Mouse (Mus musculus) fat pad, adult 2 months (tissue): ENCODE results near the gene Fam172a.

Source experiments
- DNase-seq: peaks from one replicate; pipeline ENCODE4 v3.0.0-alpha.2; 2011; ENCODE audit warnings: low read depth, low spot score; ENCODE audit errors: extremely low read depth

Fam172a gene

DNA sequence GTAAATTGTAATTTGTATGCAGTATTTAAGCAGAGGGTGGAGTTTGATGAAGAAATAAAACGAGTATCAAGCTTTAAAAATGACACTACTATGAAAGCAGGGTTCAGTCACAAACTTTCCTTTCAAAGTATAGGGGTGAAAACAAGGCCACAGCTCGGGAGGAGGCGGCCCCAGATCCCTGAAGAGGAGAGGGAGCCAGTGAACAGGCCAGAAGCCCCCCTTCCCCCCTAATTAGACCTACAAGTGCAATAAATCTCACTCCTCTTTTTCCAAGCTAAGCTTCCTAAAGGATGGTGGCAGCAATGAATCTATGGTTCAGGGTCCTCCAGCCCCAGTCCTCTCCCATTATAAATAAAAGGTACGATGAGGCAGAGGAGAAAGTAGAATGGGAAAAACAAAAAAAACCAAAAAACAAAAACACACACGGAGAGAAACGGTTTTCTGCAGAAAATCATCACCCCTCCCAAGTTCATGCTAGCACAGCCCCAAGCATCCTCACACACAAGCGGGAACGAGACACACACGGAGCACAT lies 495.5 kb downstream of the Fam172a start:
- DNase-seq = no peak

DNA sequence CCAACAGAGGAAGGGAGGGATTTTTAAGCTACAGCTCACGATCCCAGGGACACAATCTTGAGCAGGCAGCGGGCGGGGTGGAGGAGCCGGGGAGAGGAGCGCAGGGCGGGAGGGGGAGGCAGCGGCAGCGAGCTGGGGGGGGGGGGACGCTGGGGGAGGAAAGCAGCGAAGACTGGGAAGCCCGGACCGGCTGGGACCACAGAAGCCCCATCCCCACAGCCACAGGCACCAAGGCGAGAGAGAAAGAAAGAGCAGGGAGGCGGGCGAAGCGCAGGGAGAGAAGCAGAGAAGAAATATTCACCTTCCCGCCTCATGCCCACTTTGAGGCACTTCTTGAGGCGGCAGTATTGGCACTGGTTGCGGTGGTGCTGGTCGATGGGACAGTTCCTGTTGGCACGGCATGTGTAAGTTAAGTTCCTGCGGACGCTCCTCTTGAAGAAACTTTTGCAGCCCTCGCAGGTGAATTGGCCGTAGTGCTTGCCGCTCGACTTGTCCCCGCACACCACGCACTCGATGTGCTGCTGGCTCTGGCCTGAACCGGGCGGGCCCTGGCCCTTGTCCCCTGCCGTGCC lies 496.1 kb downstream of the Fam172a start:
- no peak for DNase-seq

DNA sequence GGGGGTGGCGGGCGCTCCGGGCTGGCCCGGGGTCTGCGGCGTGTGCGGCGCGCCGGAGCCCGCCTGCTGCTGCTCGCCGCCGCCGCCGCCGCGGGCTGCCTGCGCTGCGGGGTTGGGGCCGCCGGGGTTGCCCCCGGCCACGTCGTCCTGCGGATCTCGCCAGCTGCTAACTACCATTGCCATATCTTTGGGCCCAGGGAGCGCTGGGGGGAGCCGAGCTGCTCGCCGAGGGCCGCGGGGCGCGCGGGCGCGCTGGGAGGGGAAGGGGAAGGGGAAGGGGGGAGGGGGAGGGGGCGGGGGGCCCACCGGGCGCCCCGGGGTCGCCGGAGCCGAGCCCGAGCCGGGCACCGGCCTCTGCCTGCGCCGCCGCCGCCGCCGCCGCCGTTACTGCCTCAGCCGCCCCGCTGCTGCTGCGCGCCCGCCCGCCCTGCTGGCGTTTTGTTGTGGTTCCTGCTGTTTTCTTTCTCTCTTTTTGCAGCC lies 496.6 kb downstream of the Fam172a start:
- no peak for DNase-seq

DNA sequence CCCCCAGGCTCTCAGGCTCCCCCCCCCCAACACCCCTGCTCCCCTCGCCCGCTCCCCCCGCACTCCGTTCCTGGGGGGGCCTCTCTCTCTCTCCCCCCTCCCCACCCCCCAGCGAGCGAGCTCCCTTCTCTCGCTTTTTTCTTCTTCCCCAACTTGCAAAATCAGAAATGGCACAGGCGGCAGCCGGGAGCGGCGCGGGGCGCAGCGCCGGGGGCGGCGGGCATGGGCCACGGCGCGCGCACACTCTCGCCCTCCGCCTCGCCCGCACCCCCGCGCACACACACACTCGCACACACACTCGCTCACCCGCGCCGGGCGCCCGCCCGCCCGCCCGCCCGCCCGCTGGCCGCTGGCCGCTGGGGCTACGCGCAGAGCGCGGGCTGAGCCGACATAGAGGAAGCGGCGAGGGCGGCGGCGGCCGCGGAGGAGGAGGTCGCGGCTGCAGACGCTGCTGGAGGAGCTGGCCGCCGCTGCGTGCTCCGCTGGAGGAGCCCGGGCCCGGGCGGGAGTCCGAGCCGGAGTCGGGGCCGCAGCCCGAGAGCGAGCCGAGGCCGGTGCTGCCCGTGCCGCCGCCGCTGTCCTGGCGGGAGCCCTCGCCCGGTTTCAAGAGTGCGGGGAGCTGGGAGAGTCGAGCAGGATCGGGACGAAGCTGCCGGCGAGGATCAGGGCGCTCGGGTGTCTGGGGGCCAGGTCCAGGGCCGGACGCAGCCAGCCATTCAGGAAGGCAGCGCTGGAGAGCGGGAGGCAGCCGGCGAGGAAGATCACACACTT lies 497.2 kb downstream of the Fam172a start:
- no peak for DNase-seq

DNA sequence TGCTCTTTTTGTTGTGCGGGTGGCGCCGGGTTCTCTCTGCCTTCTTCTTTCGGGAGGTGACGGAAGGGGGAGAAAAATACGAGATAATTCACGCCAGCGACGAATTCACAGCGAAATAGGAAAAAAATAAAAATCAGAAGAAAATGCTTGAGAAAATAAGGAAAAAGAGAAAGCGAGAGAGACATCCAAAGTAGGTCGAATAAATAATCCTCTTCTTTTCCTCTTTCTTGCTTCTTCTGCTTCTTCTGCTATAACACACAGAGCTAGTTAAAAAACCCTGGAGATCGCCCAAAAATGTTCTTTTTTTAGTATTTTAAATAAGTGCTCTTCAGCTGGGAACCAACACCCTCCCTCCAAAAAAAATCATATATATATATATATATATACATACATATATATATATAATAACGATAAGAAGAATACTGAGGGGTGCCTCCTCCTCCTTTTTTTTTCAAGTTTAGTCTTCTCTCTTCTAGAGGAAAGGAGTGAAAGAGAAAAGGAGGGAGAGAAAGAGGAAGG lies 497.9 kb downstream of the Fam172a start, which contains the start of gene Nr2f1:
Gene Nr2f1, minus strand, starts transcription at position 116 of the 519 bp plus-strand sequence.
- no peak for DNase-seq

DNA sequence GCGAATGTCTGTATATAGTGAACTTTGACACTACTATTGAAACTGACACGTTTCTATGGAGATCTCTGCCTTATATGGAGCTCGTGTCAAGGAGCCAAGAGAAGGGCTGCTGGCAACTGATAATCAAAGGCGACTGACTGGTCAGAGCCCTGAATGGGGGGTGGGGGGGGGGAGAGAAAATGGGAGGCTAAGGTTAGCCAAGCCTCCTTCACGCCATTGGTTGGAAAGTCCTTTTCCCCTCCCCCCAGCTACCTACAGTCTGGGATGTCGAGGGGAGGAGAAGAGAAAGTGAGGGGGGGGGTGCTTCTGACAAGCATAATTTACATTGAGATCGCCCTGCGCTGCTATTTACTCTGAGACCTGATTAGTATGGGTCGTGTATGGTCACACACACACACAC lies 498.6 kb downstream of the Fam172a start:
- DNase-seq = no peak

DNA sequence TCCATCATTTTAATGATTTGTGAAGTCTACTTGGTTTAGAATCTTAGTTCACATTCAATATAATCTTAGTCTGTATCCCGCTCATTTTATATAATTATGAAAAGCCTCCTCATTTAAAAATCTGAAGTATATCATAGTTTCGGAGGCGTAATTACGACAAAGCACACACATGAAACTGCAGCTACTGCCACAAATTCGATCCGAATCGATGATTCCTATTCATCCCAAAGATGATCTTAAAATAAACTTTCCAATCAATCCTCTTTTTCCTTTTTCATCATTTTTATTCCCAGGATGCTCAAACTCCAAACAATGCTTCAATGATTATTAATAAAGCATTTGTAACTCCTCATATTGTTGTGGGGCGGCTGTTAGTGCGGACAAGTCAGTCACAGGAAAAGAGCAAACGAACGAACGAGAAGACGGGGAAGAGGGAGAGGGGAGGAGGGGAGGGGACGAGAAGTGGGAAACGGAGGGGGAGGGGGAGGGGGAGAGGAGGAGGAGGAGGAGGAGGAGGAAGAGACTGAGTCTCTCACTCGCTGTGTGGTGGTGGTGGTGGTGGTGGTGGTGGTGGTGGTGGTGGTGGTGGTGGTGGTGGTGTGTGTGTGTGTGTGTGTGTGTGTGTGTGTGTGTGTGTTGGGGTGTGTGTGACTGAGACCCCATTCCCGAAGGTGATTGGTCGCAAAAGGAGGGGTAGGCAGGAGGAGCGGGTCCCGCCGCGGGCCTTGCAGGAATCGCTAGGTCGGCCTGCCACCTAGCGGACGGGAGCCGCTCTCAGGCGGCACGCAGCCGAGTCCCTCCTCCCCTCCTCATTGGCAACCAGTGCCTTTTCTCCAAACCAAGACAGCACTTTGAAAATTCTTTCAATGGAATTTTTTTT lies 499.4 kb downstream of the Fam172a start:
- DNase-seq = no peak

DNA sequence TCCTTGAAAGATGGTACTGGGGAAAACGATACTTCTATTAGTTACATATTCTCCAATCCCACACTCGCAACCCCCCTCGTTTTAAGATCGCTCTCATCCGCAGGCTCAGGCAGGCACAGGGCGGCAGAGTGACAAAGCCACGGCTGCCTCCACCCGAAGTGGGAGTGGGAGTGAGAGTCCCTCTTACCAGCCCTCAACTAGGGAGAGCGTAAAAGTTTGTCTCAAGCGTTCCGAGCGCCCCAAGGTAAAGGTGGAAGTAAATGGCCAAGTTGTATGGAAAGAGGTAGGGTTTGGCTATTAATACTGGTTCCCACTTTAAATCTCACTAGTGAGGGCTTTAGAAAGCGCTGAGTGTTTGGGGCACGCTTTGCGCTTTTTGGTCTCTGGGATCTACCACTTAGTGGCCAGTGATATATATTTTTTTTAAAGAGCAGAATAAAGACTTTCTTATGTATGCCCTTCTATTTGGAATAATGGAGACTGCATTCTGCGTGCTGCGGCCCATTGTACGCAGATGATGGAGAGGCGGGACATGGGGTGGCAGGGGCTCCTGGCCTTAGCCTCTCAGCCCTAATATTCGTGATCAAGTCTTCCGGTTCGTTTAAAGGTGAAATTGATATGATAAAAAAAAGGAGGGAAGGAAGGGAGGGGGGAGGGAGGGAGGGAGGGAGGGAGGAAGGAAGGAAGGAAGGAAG lies 500.2 kb downstream of the Fam172a start:
- no peak for DNase-seq

DNA sequence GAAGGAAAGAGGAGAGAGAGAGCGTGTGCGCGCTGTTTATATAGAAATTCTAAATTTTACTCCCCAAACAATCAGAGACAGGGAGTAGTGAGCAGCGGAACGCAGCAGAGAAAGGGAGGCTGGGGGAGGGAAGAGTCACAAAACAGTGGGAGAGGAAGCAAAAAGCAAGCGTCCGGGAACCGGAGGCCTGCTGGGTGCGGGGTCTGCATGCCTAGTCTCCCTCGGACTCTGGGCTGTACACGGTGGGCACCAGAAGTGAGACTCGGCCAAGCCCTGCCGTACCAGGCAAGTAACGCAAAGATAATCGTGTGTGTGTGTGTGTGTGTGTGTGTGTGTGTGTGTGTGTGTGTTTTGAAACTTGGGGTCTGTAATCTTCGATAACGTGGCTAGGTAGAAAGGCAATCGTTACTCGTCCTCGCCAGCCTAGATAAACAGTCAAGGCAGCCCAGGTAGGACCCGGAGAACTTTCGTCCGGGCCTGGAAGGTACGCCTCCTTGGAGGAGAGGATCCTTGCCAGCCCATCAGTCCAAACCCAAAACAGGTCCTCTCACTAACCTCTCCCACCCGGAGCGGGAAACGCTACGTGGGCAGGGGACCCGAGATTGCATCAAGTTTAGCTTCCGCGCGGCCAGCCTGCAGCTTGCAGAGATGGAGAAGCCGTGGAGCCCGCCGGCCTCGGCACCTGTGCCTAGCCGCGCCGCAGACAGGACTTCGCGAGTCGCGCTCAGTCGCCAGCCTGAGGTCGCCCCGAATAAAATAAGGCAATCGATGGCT lies 500.9 kb downstream of the Fam172a start:
- DNase-seq = no peak

DNA sequence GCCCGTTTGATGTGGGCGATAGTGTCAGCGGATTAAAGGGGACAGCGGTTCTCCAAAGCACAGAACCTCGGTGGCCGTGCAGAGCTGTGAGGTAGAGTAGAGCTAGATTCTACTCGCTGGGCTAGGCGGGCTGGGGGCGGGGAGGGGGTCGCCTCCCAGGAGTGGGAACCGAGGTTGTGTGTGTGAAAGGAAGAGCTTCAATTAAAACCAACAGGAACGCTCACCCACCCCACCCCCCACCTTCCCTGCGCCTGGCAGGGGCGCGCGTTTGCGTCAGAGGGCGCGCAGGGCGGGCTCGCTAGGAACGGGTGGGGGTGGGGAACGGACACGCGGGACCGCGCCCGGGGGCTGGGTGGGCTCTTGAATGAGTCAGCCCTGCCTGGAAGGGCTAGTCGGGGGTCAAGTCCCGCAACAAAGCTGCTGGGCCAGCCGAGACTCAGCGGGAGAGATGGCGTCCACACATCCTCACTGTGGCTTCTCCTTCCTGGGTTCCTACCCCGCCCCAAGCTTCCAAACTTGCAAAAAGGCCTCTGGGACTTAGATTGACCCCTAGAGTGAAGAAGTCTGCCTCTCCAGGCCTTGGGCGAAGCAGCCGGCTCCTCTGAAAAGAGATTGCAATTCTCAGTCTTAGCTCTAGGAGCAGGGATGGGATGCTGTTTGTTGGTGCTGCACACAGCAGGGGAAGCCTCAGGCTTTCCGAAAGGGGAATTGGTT lies 501.7 kb downstream of the Fam172a start:
- no peak for DNase-seq

DNA sequence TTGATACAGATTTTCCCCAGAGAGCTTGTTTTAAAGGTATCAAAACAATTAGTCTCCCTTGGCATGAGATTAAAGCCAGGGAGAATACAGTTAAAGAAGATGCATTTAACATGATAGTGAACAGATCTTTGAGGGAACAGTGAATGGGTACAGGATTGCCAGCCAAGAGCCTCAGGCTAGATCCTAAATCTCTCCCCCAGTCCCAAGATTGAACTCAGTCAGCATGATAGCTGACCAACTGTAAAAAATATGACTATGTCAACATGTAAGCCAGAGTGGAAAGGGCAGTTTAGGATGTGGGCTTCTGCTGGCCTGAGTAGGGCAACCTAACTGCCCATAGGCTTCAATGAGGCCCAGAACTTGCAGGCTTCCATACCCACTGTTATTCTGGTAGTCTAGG lies 503.6 kb downstream of the Fam172a start:
- DNase-seq = no peak

DNA sequence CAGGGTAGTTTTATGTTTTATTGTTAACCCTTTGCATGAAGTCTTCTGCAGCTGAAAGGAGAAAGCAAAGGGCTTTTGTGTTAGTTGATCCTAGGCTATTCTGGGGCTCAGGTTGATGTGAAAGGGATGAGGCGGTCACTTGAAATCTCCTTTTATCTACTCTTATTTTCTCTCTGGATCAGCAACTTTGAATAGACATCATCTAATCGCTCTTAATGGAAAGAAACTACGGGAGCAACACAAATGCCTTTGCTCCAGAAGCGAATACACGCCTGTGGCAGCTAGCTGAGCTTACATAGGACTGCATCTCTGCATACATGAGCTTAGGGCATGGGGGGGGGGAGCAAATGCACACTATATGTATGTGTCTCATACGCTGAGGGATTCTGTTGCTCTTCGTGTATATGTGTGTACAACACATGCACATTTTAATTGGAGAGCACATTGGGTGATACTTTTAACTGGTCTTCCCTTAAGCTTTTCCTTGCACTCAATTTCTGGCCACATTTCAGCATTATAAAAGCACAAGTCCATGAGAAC lies 505.1 kb downstream of the Fam172a start:
- DNase-seq = no peak

DNA sequence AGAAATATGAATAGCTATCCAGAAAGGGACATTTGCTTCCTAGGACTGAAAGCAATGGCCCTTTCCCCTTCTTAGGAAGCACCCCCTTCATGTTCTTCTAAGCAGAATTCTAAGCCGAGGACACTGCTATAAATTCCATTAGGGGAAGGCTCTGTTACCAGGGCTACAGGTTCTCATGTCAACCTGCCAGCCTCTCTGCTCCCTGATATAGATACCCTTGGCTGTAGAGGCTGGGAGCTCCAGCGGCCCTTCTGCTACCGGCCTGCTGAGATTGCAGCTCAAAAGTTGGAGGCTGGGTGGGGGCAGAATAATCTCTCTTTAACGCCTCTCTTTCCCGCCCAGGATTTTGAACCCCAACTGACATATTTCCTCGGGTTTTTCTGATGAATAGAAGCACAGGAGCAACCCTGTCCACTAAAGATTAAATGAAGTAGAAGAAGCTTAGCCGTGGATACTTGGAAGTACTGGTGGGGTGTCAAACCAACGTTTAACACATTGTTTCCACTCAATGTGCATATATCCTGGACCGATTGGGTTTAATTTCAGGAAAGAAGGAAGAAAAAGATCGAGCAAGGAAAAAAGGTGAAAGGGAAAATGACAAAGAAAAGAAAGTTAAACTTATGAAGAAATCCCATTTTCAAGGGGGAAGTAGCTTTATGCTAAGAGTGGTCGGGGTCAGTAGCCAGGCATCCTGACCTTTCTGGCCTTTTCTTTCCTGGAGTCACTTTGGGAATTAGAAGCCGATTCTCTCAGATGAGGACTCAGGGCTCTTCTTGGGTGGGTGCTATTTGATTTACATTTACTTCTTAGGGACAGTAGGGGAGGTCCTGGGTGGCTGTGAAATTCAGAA lies 506.2 kb downstream of the Fam172a start:
- no peak for DNase-seq

DNA sequence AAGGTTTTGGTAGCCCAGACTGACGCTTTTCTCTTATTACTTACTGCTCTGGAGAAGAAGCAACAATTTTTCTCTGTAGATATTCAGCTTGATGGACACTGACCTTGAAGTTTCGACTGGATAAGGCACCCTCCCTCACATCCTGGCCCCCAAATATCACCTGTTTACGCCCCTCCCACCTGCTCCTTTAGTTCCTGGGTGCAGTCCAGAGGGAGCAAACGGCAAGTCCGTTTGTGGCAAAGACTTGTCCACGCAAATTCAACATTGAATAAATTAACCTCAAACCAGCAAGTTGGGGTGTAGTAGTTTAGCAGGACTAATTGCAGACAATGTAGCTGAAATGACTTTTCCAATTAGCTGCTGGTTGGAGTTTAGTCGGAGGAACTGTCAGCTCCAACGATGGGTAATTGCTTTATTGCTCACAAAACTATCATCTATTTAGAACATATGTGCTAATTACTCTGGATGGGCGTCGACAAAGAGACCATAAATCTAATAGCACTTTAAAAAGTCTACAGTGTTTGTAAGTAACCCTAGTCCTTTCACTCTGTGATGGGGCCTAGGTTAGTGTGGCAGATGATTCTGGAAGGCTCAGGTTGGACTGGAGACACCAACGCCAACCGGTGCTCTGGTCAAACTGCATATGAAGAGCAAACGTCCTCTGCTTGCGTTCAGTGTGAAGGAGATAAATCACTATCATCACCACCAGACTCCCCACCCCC lies 507.0 kb downstream of the Fam172a start:
- no peak for DNase-seq

DNA sequence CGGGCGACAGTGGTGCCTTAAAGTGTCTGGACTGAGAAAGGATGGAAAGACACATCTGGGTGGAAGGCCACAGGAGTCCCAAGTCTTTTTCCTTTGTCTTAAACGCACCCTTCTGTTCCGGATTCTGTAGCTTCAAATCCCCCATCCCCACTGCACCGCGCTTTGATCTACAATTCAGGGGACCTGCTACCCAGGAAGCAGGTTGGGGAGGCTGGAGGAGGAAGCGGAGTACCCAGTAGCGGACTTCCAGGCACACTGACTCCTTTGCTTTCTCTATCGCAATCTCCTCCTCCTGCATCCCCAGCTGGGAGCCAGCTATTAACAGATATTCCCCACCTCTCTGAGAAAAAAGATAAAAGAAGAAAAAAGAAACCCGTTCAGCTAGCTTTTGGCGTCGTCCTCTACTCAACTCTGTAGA lies 507.8 kb downstream of the Fam172a start:
- DNase-seq = no peak

DNA sequence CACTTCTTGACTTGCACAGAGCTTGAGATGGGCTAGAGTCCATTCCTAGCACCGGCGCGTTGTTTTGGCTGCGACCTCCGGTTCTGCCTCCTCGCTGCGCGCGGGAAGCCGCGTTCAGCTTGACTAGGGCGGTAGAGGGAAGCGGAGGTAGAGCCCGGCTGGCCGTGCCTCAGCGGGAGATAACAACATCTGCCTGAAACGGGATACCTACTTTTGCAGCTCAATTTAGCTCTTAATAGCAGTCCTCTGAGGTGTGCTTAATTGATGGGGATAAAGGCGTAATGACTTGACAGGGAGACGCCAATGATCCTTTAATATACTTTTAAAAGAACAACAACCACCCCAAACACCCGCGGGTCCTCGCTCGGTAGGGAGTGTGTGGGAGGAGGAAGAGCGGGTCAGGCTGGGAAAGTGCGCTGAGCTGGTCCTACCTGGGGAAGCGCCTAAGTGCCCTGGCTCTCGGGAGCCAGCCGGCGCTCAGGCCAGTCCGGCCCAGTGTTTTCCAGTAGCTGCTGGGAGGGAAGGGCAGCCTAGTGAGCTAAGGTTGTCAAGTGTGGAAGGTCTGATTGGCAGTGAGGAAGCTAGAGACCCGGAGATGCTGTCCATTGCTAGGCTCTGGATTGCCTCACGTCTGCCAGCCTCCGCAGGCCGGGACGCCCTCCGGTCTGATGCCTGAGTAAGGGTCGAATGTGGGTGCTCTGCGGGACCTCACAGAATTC lies 508.4 kb downstream of the Fam172a start:
- DNase-seq = no peak

DNA sequence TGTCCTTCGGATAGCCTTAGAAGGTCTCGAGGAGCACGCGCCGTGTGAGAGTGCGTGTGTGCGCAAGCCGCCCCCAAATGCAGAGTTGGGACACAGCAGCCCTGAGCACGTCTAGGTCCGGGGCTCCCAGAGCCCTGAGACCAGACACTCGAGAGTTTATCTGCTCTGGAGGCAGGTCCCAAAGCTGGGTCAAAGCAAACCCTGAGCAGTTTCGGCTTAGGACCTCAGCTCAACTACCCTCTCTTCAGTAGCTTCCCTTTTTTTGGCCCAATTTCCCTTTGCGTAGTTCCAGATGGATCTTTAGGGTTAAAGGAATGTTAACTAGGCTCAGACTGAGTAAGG lies 508.9 kb downstream of the Fam172a start:
- no peak for DNase-seq
